16 mouse cellular contexts compared by ENCODE assay signal in genomic region chr6:116238083-116238482, GRCm38 (mm10).
"Had no signal": no experiment of that assay in that cellular context is flagged by ENCODE, and none has a peak within 500 bp of the region (broad histone marks: within the 10 kb centered on the region; RNA-seq: fewer than 3 reads in every experiment).

No protein-coding gene starts in this region.

- ATAC-seq: hindbrain, postnatal 0 days; intestine, embryonic 16.5 days; liver, embryonic 12.5 days had no signal

- DNase-seq: gastrocnemius, adult 2 months; gastrocnemius, postnatal 10 days; gastrocnemius, postnatal 25 days; heart, adult 11 months; heart, adult 2 months; heart, postnatal 14 days; heart, postnatal 36 days; kidney, adult 11 months; kidney, adult 2 months; kidney, adult 9 months; kidney, postnatal 14 days; kidney, postnatal 36 days; left cerebral cortex, postnatal 4 days had no signal
